Mouse (Mus musculus) CD8-positive naive resting alpha-beta T cell, adult 2 months (primary cell): ENCODE results near the gene Hspb7.

Source experiments
- DNase-seq, 2 experiments: peaks; one replicate each; pipeline ENCODE4 v3.0.0; 2022; ENCODE audit warnings: low read depth in 2 of 2, low spot score in 2 of 2

The Hspb7 gene

DNA sequence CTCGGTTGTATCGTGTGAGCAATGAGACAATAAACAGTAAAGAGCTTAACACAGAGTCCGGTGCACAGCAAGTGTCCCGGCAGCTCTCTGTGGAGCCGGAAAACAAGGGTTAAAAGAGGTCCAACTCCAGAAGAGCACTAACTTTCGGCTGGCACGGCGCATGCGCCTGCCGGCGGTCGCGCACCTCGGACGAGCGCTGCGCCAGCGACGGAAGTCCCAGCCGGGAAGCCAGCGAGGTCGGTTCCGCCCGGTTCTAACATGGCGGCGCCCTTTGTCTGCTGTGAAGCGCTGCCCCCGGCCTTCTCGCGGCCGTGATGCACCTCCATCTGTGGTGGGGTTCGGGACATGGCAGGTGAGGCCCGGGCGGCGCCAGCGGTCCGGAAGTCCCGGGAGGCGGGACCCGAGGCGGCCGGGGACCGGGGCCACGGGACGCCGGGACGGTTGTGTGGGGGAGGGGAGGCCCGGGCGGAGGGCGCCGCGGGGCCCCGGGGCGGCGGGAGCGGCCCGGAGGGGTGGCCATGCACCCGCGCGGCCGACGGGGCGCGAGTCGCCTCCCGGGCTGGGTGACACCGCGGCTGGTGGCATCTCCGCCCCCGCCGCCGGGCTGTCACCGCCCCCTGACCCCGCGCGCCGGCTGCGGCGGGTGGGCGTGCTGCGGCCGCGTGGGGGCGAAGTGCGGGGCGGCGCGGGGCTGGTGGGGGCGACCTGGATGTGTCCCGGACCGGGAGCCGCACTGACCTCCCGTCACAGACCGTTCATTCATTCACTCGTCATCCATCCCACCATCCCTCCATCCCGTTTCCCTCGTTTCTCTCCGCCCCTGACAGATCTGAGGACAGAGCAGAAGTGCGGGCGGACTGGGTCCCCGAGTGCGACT is 24.1 kb downstream of the Hspb7 start, which contains the start of gene Zbtb17:
Zbtb17 (plus strand) TSS at position 204 of the 877 bp plus-strand sequence.
- DNase-seq: peak; percentile 83 to 86

DNA sequence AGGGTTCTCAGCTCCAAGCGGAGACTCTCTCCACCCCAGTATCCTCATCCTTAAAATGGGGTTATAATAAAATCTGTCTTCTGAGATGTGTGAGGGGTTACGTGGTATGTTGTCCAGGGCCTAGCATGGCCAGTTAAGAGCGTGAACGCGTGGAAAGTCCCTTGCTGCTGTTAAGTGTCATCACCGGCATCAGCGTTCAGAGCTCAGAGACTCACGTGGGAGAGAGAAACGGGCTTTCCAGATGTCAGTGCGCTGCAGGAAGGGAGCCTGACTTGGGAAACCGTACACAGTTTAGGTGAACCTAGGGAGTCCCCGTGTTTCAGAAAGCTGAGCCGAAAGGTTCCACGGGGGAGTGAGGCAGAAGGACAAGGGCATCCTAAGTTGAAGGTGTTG is 24.7 kb downstream of the Hspb7 start:
- no peak for DNase-seq

DNA sequence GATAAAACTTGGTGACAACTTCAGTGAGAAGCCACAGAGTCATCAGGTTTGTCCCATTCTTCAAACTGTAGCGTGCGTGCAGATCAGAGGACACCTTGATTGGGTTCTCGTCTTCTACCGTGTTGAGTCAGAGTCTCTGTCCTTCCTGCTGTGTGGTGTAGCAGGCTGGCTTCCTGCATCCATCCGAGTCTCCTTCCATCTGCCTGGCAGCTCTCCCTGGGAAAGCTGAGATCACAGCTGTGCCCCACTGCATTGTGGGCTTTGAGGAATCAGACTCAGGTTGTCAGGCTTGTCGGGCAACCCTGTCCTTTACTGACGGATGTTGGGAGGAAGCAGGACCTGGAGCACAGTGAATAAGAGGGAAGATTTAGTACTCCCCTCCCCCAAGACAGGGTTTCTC is 25.6 kb downstream of the Hspb7 start:
- DNase-seq: no peak

DNA sequence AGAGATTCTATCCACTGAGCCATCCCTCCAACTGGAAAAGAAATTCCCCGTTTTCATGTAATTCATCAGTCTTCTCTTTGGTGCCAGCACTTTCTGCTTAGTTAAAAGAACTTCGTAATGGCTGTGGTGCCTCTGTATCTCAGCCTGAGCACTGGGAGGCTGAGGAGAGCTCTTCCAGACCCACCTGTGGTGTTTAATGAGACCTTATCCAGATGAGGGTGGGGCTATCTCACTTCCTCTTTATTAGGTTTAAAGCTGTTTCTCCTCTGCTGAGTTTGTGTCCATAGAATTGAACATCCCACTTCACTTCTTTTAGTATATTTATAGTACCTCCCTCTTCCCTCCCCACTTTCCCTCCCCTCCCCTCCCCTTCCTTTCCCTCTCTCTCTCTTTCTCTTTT is 30.7 kb downstream of the Hspb7 start:
- DNase-seq: no peak

DNA sequence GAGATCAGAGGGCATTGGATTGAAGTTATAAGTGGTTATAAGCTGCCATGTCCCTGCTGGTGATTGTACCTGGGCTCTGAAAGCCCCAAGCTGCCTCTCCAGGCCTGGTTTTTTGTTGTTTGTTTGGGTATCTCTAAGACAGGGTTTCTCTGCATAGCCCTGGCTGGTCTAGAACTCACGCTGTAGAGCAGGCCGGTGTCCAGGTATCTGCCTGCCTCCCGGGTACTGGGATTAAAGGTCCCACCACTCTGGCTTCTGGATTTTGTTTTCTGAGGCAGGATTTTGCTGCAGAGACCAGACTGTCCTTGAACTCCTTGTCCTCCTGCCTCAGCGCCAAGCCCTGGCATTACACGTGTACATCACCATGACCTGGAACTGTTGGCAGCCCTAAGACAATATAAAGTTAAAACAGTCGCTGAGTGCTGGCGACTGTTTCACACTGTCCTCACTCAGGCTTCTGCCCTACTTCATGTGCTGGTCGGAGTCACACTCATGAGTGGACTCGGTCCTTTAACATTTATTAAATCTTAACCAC is 31.4 kb downstream of the Hspb7 start:
- no peak for DNase-seq

DNA sequence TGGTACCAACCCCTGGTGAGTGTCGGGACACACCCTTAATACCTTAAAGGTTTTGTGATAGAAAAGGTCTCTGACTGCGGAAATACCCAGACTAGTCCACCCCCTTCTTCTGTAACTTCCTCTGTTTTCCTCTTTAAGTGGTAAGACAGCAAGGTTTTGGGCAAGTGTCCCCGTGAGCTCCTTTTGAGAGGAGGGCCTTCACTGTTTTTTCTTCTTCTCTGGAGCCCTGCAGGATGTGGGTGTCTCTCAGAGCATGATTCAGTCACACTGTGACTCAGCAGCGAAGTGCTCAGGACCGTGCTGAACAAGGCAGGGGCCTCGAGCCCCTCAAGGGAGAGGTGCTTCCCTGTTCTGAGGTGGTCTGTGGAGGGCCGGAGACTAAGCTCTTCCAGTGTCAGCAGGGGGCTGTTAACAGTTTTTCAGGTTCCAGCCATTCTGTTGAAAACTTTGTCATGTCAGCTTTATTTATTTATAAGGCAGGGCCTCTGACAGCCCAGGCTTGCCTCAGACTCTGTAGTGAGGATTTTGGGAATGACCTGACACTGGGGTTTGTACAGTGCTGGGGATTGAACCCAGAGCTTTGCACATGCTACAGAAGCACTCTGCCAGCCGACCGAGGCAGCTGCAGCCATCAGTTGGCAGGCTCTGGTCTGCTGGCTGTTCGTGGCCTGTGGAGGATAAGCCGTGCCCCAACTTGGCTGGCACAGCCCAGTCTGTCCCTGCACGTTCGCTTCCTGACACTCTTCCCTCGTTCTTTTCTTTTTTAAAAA is 34.2 kb downstream of the Hspb7 start:
- peak; percentile 42 to 62 for DNase-seq

DNA sequence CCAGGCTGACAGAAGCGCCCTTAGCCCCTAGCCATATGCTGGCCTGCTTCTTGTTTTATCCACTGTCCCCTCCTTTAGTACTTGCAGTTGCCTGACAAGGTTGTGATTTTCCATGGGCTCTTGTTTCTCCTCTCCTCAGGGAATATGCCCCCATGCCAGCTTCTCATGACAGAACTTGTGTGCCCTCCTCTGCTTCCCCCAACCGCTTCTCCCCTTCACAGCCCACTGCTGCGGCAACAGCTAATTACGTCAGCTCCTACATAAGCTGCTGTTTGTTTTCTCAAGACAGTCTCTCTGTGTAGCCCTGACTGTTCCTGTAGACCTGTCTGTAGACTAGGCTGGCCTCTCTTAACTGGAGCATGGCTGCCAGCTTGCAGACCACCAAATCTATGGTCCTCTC is 34.9 kb downstream of the Hspb7 start:
- no peak for DNase-seq

DNA sequence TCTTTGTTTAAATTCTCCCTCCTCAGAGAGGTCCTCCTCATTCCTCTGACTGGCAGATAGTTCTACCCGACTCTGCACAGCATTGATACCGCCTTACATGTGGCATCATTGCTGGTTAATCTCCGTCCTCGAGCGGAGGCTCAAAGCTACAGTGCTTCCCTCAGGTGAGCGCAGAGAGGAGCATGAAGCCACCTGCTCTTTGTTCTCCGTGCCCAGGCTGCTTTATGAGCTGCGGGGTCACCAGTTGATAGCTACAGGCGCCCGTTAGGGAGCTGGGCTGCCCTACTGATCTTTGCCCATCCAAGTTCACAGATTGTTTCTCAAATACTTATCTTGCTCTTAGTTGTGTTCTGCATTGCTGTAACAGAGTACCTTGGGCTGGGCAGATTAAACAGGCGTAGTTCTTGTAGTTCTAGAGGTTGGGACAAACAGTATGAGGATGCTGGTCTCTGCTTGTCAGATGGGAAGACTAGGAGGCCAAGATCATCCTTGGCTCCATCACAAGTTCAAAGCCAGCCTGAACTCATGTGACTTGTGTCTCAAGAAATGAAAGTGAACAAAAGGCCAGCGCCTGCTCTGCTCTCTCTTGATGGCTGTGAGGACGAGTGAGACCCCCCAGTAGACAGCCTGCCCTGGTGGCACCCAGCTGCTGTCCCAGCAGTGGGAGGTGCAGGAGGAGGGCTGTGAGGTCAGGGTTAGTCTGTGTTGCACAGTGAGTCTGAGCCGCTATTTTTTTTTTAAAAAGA is 35.8 kb downstream of the Hspb7 start:
- DNase-seq: no peak

DNA sequence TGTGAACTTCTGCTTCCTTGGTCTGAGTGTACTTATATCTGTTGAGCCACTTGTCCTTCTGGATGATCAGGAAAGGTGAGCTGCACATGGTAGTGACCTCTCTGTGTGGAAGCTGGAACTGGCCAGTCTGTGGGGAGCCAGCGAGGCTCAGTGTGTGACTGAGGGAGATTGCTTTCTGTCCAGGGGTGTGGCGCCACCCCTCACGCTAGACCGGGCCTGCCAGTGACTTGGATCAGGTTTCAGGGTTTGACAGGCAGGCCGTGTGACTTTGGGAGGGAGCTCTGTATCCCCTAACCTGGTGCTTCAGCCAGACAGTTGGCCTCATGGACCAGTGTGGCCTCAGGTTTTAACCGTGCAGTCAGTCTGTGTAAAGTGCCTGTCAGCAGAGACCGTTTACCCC is 37.7 kb downstream of the Hspb7 start:
- DNase-seq: no peak

DNA sequence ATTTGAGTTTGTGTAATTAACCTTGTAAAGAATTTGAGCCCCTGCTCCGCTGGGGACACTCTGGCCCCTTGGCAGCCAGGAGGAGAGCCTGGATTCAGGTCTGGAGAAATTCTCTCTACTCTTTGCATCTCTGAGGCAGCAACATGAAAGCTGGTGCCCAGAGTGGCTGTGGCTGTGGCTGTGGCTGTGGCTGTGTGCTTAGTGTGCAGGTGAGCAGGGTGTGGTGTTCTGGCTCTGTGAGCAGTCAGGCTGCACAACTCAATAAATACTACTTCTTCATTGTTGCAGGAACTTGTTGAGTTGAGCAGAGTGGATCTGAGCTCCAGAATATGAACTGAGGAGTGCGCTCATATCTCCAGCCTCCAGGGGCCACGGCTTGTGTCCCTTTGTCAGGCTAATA is 38.3 kb downstream of the Hspb7 start:
- DNase-seq: no peak

DNA sequence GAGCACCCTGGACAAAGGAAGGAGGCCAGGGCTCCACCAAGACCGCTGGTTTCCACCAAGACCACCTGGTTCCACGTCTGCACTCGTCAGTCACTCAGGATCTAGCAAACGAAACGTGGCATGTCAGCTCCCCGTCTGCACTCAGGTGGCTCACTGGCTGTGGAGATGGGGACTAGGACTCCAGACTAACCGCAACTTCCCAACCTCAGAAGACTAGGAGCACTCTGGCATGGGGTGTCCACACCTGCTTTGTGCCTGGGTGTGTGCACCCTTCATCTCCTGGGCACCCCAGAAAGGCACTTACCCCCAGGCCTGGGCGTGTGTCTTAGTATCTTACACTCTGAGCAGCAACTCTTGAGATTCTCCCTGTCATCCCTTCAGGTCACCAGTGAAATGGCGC is 39.2 kb downstream of the Hspb7 start:
- DNase-seq: no peak

DNA sequence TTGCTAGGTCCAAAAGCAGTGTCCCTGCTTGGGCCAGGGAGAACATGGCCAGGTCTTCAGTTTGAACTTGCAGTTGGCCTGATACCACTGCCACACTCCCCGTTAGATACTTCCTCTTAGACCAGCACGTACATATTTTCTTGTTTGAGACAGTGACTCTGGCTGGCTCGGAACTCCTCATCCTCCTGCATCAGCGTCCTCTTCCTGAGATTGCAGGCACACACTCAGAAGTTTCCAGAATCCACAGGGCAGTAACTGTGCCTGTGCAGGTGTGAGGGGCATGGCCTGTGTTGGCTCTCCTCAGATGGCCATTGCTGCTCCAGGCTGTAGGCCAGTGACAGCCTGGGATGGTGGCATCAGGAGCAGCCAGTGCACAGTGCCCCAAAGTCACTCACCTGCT is 39.9 kb downstream of the Hspb7 start:
- DNase-seq: no peak

DNA sequence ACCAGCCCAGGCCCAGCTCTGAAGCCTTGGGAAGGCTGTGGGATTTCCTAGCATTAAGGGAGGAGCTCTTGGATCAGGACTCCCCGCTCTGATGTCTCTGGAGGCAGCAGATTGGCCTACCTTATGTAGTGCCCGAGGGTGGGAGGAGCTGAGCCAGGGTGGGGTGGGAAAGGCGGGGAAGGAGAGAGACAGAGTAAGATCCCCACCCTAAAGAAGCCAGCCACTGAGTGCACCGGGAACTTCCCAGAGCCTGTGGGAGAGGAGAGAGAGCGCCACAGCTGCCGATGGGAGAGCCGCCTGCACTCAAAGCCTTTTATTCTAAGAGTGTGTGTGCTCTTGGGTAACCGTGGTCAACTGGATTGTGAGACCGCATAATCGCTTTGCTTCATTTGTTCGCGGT is 40.5 kb downstream of the Hspb7 start:
- DNase-seq: no peak

DNA sequence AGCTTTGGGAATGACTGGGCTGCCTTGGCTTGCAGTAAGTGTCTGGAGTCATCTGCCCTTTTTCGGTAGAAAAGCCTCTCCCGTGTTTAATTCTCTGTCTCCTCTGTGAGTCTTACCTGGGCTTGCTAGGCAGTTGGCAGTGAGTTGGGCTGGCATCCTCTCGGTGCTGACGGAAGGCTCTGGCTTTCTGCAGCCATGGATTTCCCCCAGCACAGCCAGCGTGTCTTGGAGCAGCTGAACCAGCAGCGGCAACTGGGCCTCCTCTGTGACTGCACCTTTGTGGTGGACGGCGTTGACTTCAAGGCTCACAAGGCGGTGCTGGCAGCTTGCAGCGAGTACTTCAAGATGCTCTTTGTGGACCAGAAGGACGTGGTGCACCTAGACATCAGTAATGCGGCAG is 41.0 kb downstream of the Hspb7 start:
- DNase-seq: no peak

DNA sequence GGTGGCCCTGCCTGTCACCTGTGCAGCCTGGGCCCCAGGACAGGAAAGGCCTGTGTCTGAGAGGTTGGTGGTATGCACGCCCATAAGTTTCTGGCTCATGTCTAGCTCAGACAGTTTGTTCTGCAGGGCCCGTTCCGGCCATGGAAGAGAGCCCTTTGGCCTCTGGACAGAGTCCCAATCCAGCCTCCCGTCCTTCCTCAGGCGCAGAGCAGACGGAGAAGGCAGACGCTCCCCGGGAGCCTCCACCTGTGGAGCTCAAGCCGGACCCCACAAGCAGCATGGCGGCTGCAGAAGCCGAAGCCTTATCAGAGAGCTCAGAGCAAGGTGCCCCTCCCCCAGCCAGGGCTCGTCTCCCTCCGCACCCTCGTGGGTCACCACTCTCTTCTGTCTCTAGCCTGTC is 42.9 kb downstream of the Hspb7 start:
- DNase-seq: no peak

DNA sequence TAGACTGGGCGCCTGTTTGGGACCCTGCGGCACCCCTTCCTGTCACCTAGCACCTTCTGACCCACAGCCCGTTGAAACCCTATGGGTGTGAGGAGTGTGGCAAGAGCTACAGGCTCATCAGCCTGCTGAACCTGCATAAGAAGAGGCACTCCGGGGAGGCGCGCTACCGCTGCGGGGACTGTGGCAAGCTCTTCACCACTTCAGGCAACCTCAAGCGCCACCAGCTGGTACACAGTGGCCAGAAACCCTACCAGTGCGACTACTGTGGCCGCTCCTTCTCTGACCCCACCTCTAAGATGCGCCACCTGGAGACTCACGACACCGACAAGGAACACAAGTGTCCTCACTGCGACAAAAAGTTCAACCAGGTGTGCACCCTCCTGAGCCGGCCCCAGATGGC is 44.1 kb downstream of the Hspb7 start:
- DNase-seq: no peak

DNA sequence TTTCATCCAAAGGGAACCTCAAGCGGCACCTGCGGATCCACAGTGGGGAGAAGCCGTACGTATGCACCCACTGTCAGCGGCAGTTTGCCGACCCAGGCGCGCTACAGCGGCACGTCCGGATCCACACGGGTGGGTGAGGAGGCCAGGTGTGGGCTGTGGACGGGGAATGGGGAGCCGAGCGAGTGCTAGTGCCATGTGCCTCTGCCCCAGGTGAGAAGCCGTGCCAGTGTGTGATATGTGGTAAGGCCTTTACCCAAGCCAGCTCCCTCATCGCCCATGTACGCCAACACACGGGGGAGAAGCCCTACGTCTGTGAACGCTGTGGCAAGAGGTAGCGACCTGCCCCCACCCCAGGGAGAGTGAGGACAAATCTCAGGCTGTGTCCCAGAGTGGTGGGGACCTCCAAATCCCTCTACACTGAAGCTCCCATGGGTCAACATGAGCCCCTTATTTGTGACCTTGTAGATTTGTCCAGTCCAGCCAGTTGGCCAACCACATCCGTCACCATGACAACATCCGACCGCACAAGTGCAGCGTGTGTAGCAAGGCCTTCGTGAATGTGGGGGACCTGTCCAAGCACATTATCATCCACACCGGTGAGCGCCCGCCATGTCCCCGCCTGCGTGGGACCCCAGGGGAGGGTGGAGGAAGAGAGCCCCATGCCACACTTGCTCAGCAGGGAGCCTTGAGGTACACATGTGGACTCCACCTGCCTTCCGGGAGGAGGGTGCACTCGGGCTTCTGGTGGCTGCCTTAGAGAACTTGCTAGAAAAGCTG is 45.1 kb downstream of the Hspb7 start:
- DNase-seq: no peak

DNA sequence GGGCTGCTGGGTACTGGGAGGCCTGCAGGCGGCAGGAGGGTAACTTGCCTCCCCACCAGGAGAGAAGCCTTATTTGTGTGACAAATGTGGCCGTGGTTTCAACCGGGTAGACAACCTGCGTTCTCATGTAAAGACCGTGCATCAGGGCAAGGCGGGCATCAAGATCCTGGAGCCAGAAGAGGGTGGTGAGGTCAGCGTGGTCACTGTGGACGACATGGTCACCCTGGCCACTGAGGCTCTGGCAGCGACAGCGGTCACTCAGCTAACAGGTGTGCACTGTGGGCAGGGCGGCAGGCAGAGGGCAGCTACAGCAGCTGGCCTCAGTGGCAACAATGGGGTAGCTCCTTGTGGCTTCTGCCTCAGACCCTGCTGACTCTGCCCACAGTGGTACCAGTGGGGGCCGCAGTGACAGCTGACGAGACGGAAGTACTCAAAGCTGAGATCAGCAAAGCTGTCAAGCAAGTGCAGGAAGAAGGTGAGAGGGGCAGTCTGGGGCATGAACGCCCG is 45.8 kb downstream of the Hspb7 start:
- no peak for DNase-seq

DNA sequence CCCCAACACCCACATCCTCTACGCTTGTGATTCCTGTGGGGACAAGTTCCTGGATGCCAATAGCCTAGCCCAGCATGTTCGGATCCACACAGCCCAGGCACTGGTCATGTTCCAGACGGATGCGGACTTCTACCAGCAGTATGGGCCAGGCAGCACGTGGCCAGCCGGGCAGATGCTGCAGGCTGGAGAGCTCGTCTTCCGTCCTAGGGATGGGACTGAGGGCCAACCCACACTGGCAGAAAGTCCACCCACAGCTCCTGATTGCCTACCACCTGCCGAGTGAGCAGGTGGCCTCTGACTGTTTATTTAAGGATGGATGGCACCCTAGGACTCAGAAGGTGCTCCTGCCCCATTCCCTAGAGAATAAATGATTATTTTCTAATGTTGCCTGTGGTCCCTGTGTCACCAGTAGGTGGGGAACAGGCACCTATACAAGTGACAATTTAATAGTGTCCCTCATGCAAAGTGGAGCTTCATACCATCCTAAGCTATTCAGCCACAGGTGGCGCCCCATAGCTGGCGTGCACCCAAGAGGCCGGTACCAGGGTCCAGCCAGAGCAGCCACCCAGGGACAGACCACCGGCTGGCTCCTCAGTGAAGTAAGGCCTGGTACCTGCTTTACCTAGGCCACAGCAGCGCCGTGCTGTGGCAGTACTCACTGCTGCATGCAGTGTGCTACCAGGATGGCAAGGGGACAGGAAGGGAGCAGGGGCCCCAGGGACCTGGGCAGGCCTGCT is 46.4 kb downstream of the Hspb7 start:
- no peak for DNase-seq

DNA sequence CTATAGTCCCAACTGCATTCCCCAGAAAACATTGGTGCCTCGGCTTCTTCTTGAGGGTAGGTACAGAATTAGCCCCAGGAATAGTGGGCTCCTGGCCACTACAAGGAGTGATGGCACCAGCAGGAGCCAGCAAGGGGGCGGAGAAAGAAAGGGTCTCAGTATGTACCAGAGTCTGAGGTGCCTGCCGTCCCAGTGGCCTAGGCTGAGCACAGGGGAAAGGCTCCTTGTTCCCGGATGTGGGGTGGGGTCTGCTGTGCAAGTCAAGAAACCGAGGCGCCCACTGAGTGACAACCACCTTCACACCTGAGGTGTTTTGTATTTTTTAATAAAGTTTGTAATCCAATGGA is 47.0 kb downstream of the Hspb7 start:
- no peak for DNase-seq
